Mouse (Mus musculus): ENCODE data around the gene Tinf2. TPM values are rescaled to one million over a fixed set of nuclear protein-coding genes. Genes with fewer than 3 reads are reported as not detected.
A peak's percentile ranks its signal among the peaks of the same experiment; 100 is the strongest.

Gene Tinf2
- polyA plus RNA-seq, 2 experiments from 2014 or later: 23.4 to 28.3 TPM

- no peak for ATAC-seq
These were observed 21.1 kb upstream of the Tinf2 start for GRCm38 (mm10) chr14:55702761-55703160.

DNA sequence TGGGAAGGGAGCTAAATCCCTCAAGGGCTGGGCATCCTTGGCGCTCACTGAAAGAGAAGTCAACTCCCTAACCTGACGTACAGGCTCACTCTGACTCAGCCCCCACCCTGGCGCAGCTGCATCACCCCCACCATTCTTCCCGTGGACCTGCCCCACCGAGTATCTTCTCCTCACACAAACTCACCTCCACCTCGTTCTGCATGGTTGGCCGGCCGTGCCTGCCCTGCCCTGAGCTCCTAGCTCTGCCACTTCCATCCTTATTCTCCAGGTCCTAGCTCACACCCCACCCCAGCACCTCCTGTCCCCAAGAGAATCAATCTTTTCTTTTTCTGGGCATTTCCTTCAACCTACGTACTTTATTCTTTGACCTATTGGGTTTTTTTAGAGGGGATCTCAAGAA lies 19.5 kb upstream of the Tinf2 start:
- ATAC-seq: no peak

DNA sequence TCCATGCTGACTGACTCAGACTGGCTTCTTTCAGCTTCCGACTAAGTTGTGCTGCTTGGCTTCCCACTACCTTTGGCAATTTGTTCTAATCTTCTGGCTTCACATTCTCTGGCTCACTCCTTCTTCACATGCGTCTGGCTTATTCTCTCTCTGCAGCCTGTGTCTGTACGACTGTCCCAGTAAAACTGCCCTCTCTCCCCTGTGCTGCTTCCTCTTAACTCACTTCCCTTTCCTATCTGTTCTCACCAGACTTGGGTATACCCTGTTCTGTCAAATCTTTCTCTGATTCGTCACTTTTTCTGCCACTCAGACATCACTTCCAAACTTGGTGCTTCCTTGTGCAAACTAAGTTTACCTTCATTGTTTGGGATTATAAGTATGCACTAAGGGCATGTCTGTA lies 15.6 kb upstream of the Tinf2 start:
- ATAC-seq: no peak

DNA sequence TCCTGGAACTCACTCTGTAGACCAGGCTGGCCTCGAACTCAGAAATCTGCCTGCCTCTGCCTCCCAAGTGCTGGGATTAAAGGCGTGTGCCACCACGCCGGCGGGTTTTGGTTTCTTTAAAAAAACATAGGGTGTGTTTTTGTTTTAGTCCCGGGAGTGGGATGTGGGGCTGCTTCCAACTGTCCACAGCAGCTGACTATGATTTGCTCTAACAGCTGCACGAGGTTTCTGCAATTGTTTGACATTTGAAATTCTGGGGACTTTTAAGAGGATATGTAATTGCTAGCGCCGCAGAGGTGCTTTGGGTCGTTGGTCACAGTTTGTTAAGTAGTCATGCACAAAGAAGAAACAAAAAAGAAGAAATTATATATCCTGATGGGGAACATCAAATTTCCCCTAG lies 7.8 kb upstream of the Tinf2 start:
- no peak for ATAC-seq

GRCm38 (mm10) chr14:55682118-55682493 lies 486 bp upstream of the Tinf2 start:
- no peak for ATAC-seq

DNA sequence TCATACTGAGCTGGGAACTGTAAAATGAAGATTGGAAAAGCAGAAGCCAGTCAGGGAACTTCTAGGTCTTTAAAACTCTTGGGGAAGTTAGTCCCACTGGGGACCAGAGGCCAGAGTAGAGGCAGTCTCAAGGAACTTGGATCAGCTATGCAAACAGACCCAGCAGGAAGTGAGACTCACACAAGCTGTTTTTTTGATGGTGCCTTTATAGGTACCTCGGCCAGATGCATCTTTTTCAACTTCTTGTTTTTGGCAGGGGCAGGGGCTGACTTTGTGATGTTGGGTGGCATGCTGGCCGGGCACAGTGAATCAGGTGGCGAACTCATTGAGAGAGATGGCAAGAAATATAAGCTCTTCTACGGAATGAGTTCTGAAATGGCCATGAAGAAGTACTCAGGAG lies 4.0 kb downstream of the Tinf2 start:
- no peak for ATAC-seq

DNA sequence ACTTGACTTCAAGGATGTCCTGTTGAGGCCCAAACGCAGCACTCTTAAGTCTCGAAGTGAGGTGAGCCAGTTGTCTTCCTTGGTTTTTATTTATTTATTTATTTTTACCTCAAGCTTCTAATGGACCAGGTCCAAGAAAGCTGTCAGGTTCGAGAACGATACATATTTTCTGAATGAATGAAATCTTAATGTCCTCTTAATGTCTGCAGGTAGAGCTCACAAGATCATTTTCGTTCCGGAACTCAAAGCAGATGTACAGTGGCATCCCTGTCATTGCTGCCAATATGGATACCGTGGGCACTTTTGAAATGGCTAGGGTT lies 8.9 kb downstream of the Tinf2 start:
- ATAC-seq: no peak

- peak; percentile 97 for ATAC-seq
These were observed 9.5 kb downstream of the Tinf2 start, which contains the start of the genes Gmpr2 and Nedd8 for GRCm38 (mm10) chr14:55671833-55672740. TSS of gene Gmpr2 (plus strand) at chr14:55671941. TSS of gene Nedd8 (minus strand) at chr14:55672124.

DNA sequence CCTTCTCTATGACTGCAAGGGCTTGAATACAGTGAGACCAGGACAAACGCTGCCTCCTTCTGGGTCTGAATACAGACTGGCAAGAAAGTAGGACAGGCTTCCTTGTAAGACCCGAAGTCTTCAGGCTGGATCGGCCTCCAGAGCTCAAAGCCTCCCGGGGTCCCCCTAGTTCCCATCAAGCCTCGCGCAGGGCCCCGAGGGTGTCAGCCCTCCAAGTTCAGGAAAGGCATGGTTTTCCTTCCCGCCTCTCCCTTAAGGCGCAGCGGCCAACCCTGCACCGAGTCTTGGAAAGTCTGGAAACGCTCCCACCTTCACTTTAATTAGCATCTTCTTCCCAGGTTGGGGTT lies 10.2 kb downstream of the Tinf2 start:
- no peak for ATAC-seq

- no peak for ATAC-seq
These were observed 21.0 kb downstream of the Tinf2 start for GRCm38 (mm10) chr14:55660636-55661035.

DNA sequence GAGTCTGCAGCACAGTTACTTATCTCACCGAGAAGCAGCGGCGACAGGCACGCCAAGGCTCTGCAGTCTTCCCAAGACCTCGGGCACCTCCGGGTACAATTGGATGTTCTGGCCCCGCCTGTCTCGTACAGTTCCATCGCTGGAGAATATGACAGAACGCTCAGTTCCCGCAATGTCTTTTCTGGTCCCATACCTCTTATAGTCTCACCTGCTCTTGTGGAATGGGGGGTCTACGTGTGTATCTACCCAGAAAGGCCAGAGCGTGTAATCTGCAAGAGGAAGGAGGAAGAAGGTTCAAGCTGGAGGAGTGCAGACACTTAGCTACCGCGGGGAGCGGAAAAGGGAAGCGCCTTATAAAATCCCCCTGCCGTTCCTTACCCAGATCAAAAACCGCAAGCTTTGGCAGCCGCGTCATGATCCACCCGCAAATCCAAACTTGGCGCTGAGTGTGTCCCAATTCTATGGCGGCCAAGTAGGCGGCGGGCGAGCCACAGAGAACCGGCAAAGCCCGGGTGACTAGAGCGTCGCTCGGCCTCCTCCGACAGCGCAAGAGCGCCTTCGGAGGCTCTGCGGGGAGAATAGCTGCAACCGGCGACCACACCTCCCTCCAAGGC lies 21.6 kb downstream of the Tinf2 start, which contains the start of gene Mdp1:
Gene Mdp1 (minus strand): TSS at position 549 of the 614 bp plus-strand sequence.
- peak; percentile 91 for ATAC-seq

GRCm38 (mm10) chr14:55658011-55658410 lies 23.6 kb downstream of the Tinf2 start:
- no peak for ATAC-seq

DNA sequence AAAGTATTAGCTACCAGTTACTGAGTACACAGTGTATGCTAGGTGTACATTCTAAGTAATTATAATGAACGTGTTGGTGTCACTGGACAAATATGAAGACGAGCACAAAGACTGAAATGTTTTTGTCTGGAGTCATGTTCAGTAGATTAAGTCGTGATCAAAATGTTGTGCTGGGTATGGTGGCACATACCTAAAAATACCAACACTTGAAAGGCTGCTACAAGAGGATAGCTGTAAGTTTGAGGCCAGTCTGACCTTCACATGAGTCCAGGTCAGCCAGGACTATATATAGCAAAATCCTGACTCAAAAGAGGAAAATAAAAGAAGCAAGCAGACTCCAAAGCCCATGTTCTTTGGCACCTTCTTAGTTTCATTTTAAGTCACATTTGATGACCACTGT lies 24.7 kb downstream of the Tinf2 start:
- no peak for ATAC-seq

- no peak for ATAC-seq
These were observed 30.1 kb downstream of the Tinf2 start for GRCm38 (mm10) chr14:55651528-55651927.

- ATAC-seq: no peak
These were observed 31.7 kb downstream of the Tinf2 start, which contains the start of gene Tssk4 for GRCm38 (mm10) chr14:55649884-55650283. TSS of gene Tssk4 (plus strand) at chr14:55650184.

GRCm38 (mm10) chr14:55644261-55644888 lies 37.2 kb downstream of the Tinf2 start:
- peak; percentile 31 for ATAC-seq

- peak; percentile 68 for ATAC-seq
These were observed 38.3 kb downstream of the Tinf2 start, which contains the start of gene Tm9sf1 for GRCm38 (mm10) chr14:55643060-55643907. TSS of gene Tm9sf1 (minus strand) at chr14:55643806.

DNA sequence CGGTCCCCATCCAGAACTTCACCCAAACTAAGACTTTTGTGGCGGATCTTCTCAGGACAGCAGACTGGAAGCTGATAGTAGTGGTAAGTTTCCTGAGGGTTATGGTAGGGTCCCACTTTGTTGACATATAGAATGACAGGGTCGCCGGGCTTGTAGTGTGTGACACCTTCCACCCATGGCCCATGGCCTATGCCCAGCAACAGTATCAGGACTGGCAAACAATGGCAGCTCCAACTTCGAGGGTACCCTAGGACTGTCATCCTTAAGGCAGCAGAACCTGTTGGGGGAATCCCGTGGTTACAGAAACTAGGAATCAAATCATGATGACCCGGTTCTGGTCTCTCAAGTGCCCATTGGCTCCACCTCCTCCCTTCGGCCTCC lies 39.0 kb downstream of the Tinf2 start:
- ATAC-seq: no peak

DNA sequence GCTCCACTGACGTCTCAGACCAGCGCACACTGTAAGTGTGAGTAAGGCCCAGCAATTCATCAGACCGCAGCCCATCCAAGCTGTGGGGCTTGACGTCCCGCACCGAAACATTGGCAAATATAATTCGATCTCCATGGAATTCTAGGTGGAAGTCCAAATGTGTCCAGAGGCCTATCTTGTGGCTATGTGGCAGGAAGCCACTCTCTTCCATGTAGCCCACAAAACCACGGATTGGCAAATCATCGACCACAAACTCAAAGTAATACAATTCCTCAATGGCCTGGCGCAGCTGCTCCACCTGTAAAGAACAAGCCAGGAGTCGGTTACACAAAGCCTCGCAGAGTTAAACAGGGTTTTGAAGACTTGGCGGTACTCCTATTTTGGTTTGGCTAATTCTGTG lies 40.3 kb downstream of the Tinf2 start:
- ATAC-seq: no peak

DNA sequence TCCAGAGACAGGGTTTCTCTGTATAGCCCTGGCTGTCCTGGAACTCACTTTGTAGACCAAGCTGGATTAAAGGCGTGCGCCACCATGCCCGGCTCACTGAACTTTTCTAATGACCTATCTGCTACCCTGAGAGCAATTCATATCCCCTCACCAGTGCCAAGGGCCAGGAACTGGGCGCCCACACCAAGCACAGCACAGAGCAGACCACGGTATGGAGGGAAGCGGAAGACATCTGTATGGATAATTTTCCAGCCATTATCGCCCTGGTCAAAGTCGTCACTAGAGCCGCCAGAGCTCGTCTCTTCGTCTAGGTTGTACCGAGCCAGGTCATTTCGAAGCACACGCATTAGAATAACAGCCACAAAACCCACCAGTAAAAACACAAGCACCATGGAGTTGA lies 40.8 kb downstream of the Tinf2 start:
- ATAC-seq: no peak

DNA sequence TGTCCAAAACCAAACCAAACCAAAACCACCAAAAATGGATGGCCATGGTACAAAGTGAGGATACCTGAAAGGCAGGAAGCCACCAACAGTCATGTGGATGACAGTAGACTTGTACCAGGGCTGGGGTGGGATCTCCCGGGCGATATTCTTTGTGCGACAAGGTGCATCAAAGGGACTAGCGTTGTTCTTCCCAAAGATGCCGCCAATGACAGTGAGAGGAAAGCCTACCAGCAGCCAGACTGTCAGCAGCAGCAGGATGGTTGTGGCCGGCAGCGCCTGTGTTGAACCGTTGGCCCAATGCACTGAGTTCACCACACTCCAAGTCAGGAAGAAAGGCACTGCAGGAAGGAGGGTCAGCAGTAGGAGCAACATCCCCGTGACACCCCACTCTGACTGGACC lies 43.8 kb downstream of the Tinf2 start, which contains the start of gene Gm49378:
Gene Gm49378 (minus strand): TSS at position 101 of the 400 bp plus-strand sequence.
- ATAC-seq: no peak

- peak; percentile 99 for ATAC-seq
These were observed 46.1 kb downstream of the Tinf2 start, which contains the start of gene Ipo4 for GRCm38 (mm10) chr14:55635523-55636007. TSS of gene Ipo4 (minus strand) at chr14:55635957.

Data from activated CD4-positive, CD25-positive, alpha-beta regulatory T cell, adult 4 months (primary cell).